Comparison of ENCODE assay signal across 8 mouse cellular contexts in genomic region chr3:84582913-84583276, GRCm38 (mm10). TPM values are rescaled to one million over a fixed set of nuclear protein-coding genes. Genes with fewer than 3 reads are reported as not detected.
A peak's percentile ranks its signal among the peaks of the same experiment; 100 is the strongest.
DNase-seq lines count a peak whose midpoint lies in the region; ATAC-seq and TF ChIP-seq lines count a peak whose summit lies in the region.

No protein-coding gene starts in this region.

- peaks cover 40% of the 10 kb centered on the region for H3K4me1 ChIP-seq in heart, embryonic 10.5 days
- peaks cover 3 to 31% of the 10 kb centered on the region in 2 experiments for H3K4me1 ChIP-seq in CH12.LX (ENCODE audit: control insufficient read depth in 1 of 2, insufficient read depth in 2 of 2)
- H3K4me1 ChIP-seq in forebrain, embryonic 13.5 days, result peaks cover 31% of the 10 kb centered on the region
- peaks cover 11 to 14% of the 10 kb centered on the region in 2 experiments for H3K4me1 ChIP-seq in liver, embryonic 14.5 days (replicated peaks; ENCODE audit: control insufficient read depth in 2 of 2, insufficient read depth in 2 of 2, low read length in 1 of 2)

- H3K4me2 ChIP-seq in CH12.LX (ENCODE audit: insufficient read depth, low read depth, poor library complexity, severe bottlenecking), result peak overlapping the region; percentile 69; the same call in 1 of the 2 replicates
- H3K4me2 ChIP-seq in forebrain, embryonic 13.5 days, result peak overlapping the region; percentile 95
- peak overlapping the region; percentile 78 for H3K4me2 ChIP-seq in liver, embryonic 14.5 days (ENCODE audit: low read depth)

- peak overlapping the region; percentile 88 for H3K27ac ChIP-seq in heart, embryonic 10.5 days
- H3K27ac ChIP-seq in CH12.LX (ENCODE audit: insufficient read depth, low read depth), result no peak overlapping the region
- peak overlapping the region; percentile 84 for H3K27ac ChIP-seq in forebrain, embryonic 13.5 days
- H3K27ac ChIP-seq in liver, embryonic 14.5 days, result no peak overlapping the region

- H3K79me2 ChIP-seq in CH12.LX (replicated peaks; ENCODE audit: control insufficient read depth, extremely low read depth, insufficient read depth, poor library complexity, severe bottlenecking), result peaks cover 21% of the 10 kb centered on the region

- H3K36me3 ChIP-seq in heart, embryonic 10.5 days, result no peaks in the 10 kb centered on the region
- no peaks in the 10 kb centered on the region for H3K36me3 ChIP-seq in CH12.LX (replicated peaks in 1 of 2; ENCODE audit: control insufficient read depth in 1 of 2, insufficient read depth in 1 of 2, low read length in 1 of 2)
- no peaks in the 10 kb centered on the region for H3K36me3 ChIP-seq in forebrain, embryonic 13.5 days (ENCODE audit: poor library complexity, severe bottlenecking)
- no peaks in the 10 kb centered on the region for H3K36me3 ChIP-seq in liver, embryonic 14.5 days (replicated peaks; ENCODE audit: control insufficient read depth, insufficient read depth, low read depth)

- ATAC-seq in forebrain, embryonic 13.5 days, result peak; percentile 65
- ATAC-seq in liver, embryonic 14.5 days (ENCODE audit: insufficient read depth), result peak; percentile 29

- TF ChIP-seq RAD21 in CH12.LX (IDR thresholded peaks at IDR 0.05; ENCODE audit: low read depth, low read length), result no peak

- WGBS in heart, embryonic 10.5 days, result 0% methylated on average over 27 of the region's 27 CpGs
- WGBS in forebrain, embryonic 13.5 days, result 0% methylated on average over 27 of the region's 27 CpGs
- WGBS in liver, embryonic 14.5 days (ENCODE audit: insufficient replicate concordance), result under 1% methylated on average over 27 of the region's 27 CpGs

- H3K9ac ChIP-seq in CH12.LX (ENCODE audit: insufficient read depth, low read depth), result peak overlapping the region; percentile 22
- peak overlapping the region; percentile 83 for H3K9ac ChIP-seq in forebrain, embryonic 13.5 days
- H3K9ac ChIP-seq in liver, embryonic 14.5 days (replicated peaks), result peak overlapping the region; percentile 67

- no peak for TF ChIP-seq POLR2A in CH12.LX (IDR thresholded peaks at IDR 0.05; ENCODE audit: low read depth, low read length)

- H3K4me3 ChIP-seq in heart, embryonic 10.5 days, result peak overlapping the region; percentile 92
- H3K4me3 ChIP-seq in CH12.LX (replicated peaks in 1 of 3; ENCODE audit: low read depth in 2 of 3, low read length in 2 of 3, poor library complexity in 1 of 3), result peak overlapping the region; percentile 77 to 90 (median 77)
- peak overlapping the region; percentile 81 for H3K4me3 ChIP-seq in forebrain, embryonic 13.5 days
- peak overlapping the region; percentile 81 to 82 for H3K4me3 ChIP-seq in liver, embryonic 14.5 days (ENCODE audit: insufficient read depth in 1 of 2, low read depth in 2 of 2, low read length in 2 of 2)

- DNase-seq in heart, embryonic 10.5 days (ENCODE audit: low spot score), result no peak
- no peak for DNase-seq in heart, postnatal 4 days
- DNase-seq in CH12.LX (ENCODE audit: extremely low read depth), result no peak
- DNase-seq in liver, embryonic 14.5 days (ENCODE audit: low read depth in 3 of 3, low spot score in 3 of 3), result no peak
- no peak for DNase-seq in adrenal gland, postnatal 4 days (ENCODE audit: low spot score in 2 of 2)
- DNase-seq in embryo, embryonic 11 days, result no peak
- DNase-seq in left cerebral cortex, postnatal 4 days, result no peak

- no peak for TF ChIP-seq EP300 in CH12.LX (IDR thresholded peaks at IDR 0.05; ENCODE audit: low read length)
- no peak for TF ChIP-seq EP300 in liver, embryonic 14.5 days (IDR thresholded peaks at IDR 0.05; ENCODE audit: low read depth)

- no peaks in the 10 kb centered on the region for H3K27me3 ChIP-seq in heart, embryonic 10.5 days (ENCODE audit: insufficient read depth, poor library complexity, severe bottlenecking)
- no peaks in the 10 kb centered on the region for H3K27me3 ChIP-seq in CH12.LX (replicated peaks)
- H3K27me3 ChIP-seq in forebrain, embryonic 13.5 days, result no peaks in the 10 kb centered on the region
- H3K27me3 ChIP-seq in liver, embryonic 14.5 days (ENCODE audit: control insufficient read depth, insufficient read depth, low read length), result no peaks in the 10 kb centered on the region

- intact Hi-C loops in left cerebral cortex, postnatal 4 days (cut with DNase I), result no loop called here

- dilution Hi-C loops in CH12.LX (cut with MboI; ENCODE audit: extremely low pct_ligation_motif_present, extremely low pct_unique_long_range_greater_than_20kb, low sequenced_read_pairs), result no loop called here

- no peak for TF ChIP-seq CTCF in CH12.LX (conservative IDR thresholded peaks at IDR 0.05 in 1 of 2, IDR thresholded peaks at IDR 0.05 in 1 of 2; ENCODE audit: low read depth in 2 of 2, low read length in 2 of 2)
- TF ChIP-seq CTCF in liver, embryonic 14.5 days (IDR thresholded peaks at IDR 0.05; ENCODE audit: low read depth), result no peak

- H3K9me3 ChIP-seq in heart, embryonic 10.5 days, result no peaks in the 10 kb centered on the region
- H3K9me3 ChIP-seq in CH12.LX (replicated peaks; ENCODE audit: low read length), result no peaks in the 10 kb centered on the region
- no peaks in the 10 kb centered on the region for H3K9me3 ChIP-seq in forebrain, embryonic 13.5 days (replicated peaks)
- no peaks in the 10 kb centered on the region for H3K9me3 ChIP-seq in liver, embryonic 14.5 days (ENCODE audit: control insufficient read depth, low read length)

- in situ Hi-C loops in CH12.LX (cut with MboI; ENCODE audit: low pct_ligation_motif_present, low pct_unique_long_range_greater_than_20kb, low sequenced_read_pairs), result no loop called here

TF ChIP-seq in CH12.LX, 34 proteins besides CTCF, POLR2A, EP300 and RAD21:
- no peak for TF ChIP-seq NELFE (IDR thresholded peaks at IDR 0.05; ENCODE audit: low read depth, low read length)
- TF ChIP-seq E2F4 (IDR thresholded peaks at IDR 0.05; ENCODE audit: insufficient replicate concordance, low read depth, low read length), result no peak
- TF ChIP-seq UBTF (IDR thresholded peaks at IDR 0.05; ENCODE audit: low read depth, low read length), result peak; percentile 70; the same call in 1 of the 2 replicates
- no peak for TF ChIP-seq ELF1 (IDR thresholded peaks at IDR 0.05; ENCODE audit: low read depth, low read length)
- no peak for TF ChIP-seq JUND (conservative IDR thresholded peaks at IDR 0.05; ENCODE audit: low read depth, low read length)
- TF ChIP-seq MYC (IDR thresholded peaks at IDR 0.05; ENCODE audit: low read depth, low read length), result no peak
- no peak for TF ChIP-seq PAX5 (IDR thresholded peaks at IDR 0.05; ENCODE audit: low read length)
- TF ChIP-seq MAFK (IDR thresholded peaks at IDR 0.05; ENCODE audit: insufficient replicate concordance, low read length), result no peak
- no peak for TF ChIP-seq KAT2A (IDR thresholded peaks at IDR 0.05; ENCODE audit: insufficient replicate concordance, low read length)
- no peak for TF ChIP-seq GABPA (IDR thresholded peaks at IDR 0.05; ENCODE audit: insufficient replicate concordance, low read depth, low read length)
- TF ChIP-seq MEF2A (IDR thresholded peaks at IDR 0.05; ENCODE audit: borderline replicate concordance, low read depth, low read length), result no peak
- TF ChIP-seq POLR2AphosphoS2 (IDR thresholded peaks at IDR 0.05; ENCODE audit: low read depth, low read length), result no peak
- TF ChIP-seq ZKSCAN1 (IDR thresholded peaks at IDR 0.05; ENCODE audit: borderline replicate concordance, low read depth, low read length), result no peak
- peak; percentile 34; the same call in 1 of the 2 replicates for TF ChIP-seq MXI1 (IDR thresholded peaks at IDR 0.05; ENCODE audit: low read depth, low read length)
- no peak for TF ChIP-seq IRF4 (IDR thresholded peaks at IDR 0.05; ENCODE audit: low read depth, low read length)
- no peak for TF ChIP-seq ZMIZ1 (IDR thresholded peaks at IDR 0.05; ENCODE audit: low read depth, low read length)
- 0 out of 2 replicates have a peak, but pooled peaks have one; percentile 1 for TF ChIP-seq ETS1 (conservative IDR thresholded peaks at IDR 0.05; ENCODE audit: low read depth, low read length)
- TF ChIP-seq CHD2 (IDR thresholded peaks at IDR 0.05; ENCODE audit: low read length), result no peak
- no peak for TF ChIP-seq MAZ (IDR thresholded peaks at IDR 0.05; ENCODE audit: low read depth, low read length)
- no peak for TF ChIP-seq TBP (conservative IDR thresholded peaks at IDR 0.05; ENCODE audit: low read depth, low read length)

RNA-seq across cellular contexts. Expression of gene Arfip1, which starts 0.5 kb away (rescaled TPM):
- 38.3 and 44.4 TPM in 2 replicates for polyA plus RNA-seq in heart, embryonic 10.5 days (2016; fragmentation: Nextera tagmentation; extraction: Ambion mirVana)
- total RNA-seq in heart, postnatal 4 days (2021), result 10 to 100 TPM; 36.0 to 41.6 TPM
- total RNA-seq in CH12.LX (2012; rRNA removed) (29.6 and 36.2 TPM in 2 replicates), CH12.LX (2014; rRNA removed) (66.5 and 77.8 TPM in 2 replicates)
- polyA plus RNA-seq in CH12.LX (2012; ENCODE audit: insufficient read length, low read depth), result 34.1 and 36.8 TPM in 2 replicates
- 26.1 and 28.7 TPM in 2 replicates for polyA plus RNA-seq in forebrain, embryonic 13.5 days (2015; fragmentation: Nextera tagmentation; extraction: Ambion mirVana)
- 3.7 and 5.3 TPM in 2 replicates for polyA plus RNA-seq in liver, embryonic 14.5 days (2012; rRNA removed)
- 10.9 and 12.0 TPM in 2 replicates for polyA plus RNA-seq in liver, embryonic 14.5 days (2014; fragmentation: Nextera tagmentation; extraction: Ambion mirVana)
- total RNA-seq in adrenal gland, postnatal 4 days (2021), result 10 to 100 TPM; 60.6 to 61.2 TPM
- 10 to 100 TPM; 14.8 TPM for total RNA-seq in left cerebral cortex, postnatal 4 days (2021)

RNA-seq across cellular contexts. Expression of gene Tigd4, which starts 10.5 kb away (rescaled TPM):
- polyA plus RNA-seq in heart, embryonic 10.5 days (2016; fragmentation: Nextera tagmentation; extraction: Ambion mirVana), result not detected in 2 replicates
- under 1 TPM; 0.33 to 0.34 TPM for total RNA-seq in heart, postnatal 4 days (2021)
- total RNA-seq in CH12.LX (2012; rRNA removed), result not detected in 2 replicates
- total RNA-seq in CH12.LX (2014; rRNA removed), result not detected in 2 replicates
- not detected in 2 replicates for polyA plus RNA-seq in CH12.LX (2012; ENCODE audit: insufficient read length, low read depth)
- not detected in 2 replicates for polyA plus RNA-seq in forebrain, embryonic 13.5 days (2015; fragmentation: Nextera tagmentation; extraction: Ambion mirVana)
- not detected in 2 replicates for polyA plus RNA-seq in liver, embryonic 14.5 days (2012; rRNA removed)
- polyA plus RNA-seq in liver, embryonic 14.5 days (2014; fragmentation: Nextera tagmentation; extraction: Ambion mirVana), result not detected in 2 replicates
- 1 to 10 TPM in 1 of 2 experiments, under 1 TPM in 1; 0.28 to 2.8 TPM for total RNA-seq in adrenal gland, postnatal 4 days (2021)
- not detected for total RNA-seq in left cerebral cortex, postnatal 4 days (2021)

Comparison
In these comparisons a context has a peak if more than half of its experiments do, and no peak if none do; other contexts are left out.
1. H3K27ac ChIP-seq: peak in heart, embryonic 10.5 days (single experiment) and forebrain, embryonic 13.5 days (single experiment); none in CH12.LX (single experiment) and liver, embryonic 14.5 days (single experiment).
2. H3K9ac ChIP-seq: peak in every context shown above with its lines; median percentile 83 in forebrain, embryonic 13.5 days; 67 in liver, embryonic 14.5 days; 22 in CH12.LX.
3. Peak in every context shown above with its lines, with median percentiles within 50 percentile points of each other: H3K4me3 ChIP-seq and H3K4me2 ChIP-seq.